Mouse (Mus musculus): ENCODE results near the gene Cebpb.

- TF ChIP-seq CTCF (IDR thresholded peaks at IDR 0.05; ENCODE audit: low read depth, low read length) (no peak), POLR2A (IDR thresholded peaks at IDR 0.05; ENCODE audit: borderline replicate concordance, low read depth, low read length) (no peak)
Measured at GRCm38 (mm10) chr2:167660611-167660971, 28.1 kb upstream of the Cebpb start.
